Mouse (Mus musculus) ES-Bruce4 (cell line): ENCODE results near the gene Ddx49. TPM values are rescaled to one million over a fixed set of nuclear protein-coding genes. Genes with fewer than 3 reads are reported as not detected.
A peak's percentile ranks its signal among the peaks of the same experiment; 100 is the strongest.

Experiments used
- H3K27ac ChIP-seq: 2 replicates; pipeline ENCODE4 v1.5.1; 2012; ENCODE audit warnings: low read length, inconsistent platforms; ENCODE audit not compliant: insufficient read depth
- H3K27me3 ChIP-seq: 2 replicates; pipeline ENCODE4 v1.6.1; 2012; ENCODE audit warnings: mild to moderate bottlenecking, low read length, inconsistent platforms; ENCODE audit not compliant: control insufficient read depth, poor library complexity, insufficient read depth, severe bottlenecking
- H3K36me3 ChIP-seq: 2 replicates; pipeline ENCODE4 v1.6.1; 2012; ENCODE audit warnings: inconsistent platforms, mild to moderate bottlenecking, low read length, moderate library complexity; ENCODE audit not compliant: control insufficient read depth, poor library complexity, insufficient read depth, severe bottlenecking
- H3K4me1 ChIP-seq: one replicate; pipeline ENCODE4 v1.8.1; 2011; ENCODE audit warnings: low read length; ENCODE audit not compliant: control insufficient read depth, insufficient read depth
- H3K4me3 ChIP-seq: 2 replicates; pipeline ENCODE4 v1.5.1; 2011; ENCODE audit warnings: low read depth, mild to moderate bottlenecking, low read length
- H3K9ac ChIP-seq: 2 replicates; pipeline ENCODE4 v1.6.1; 2012; ENCODE audit warnings: low read depth, mild to moderate bottlenecking, inconsistent platforms; ENCODE audit not compliant: poor library complexity, severe bottlenecking
- H3K9me3 ChIP-seq: replicated peaks from 2 replicates; pipeline ENCODE4 v1.6.1; 2012; ENCODE audit warnings: mild to moderate bottlenecking, low read length, inconsistent platforms; ENCODE audit not compliant: control insufficient read depth, poor library complexity, insufficient read depth, severe bottlenecking
- CTCF ChIP-seq: IDR thresholded peaks from one replicate; pipeline ENCODE4 v1.8.1; 2011; ENCODE audit warnings: low read depth, low read length
- EP300 ChIP-seq: IDR thresholded peaks from 2 replicates; pipeline ENCODE4 v1.6.1; 2011; ENCODE audit warnings: low read depth, low read length; ENCODE audit not compliant: insufficient read depth
- POLR2A ChIP-seq: IDR thresholded peaks from one replicate; pipeline ENCODE4 v1.8.1; 2011; ENCODE audit warnings: low read length; ENCODE audit not compliant: insufficient read depth
- polyA plus RNA-seq: library from polyadenylated mRNA; stranded (reverse); fragments of >200 nt; gene quantifications from 2 replicates; pipeline ENCODE4 v1.2.4, GENCODE M21; 2011; ENCODE audit warnings: low read depth; ENCODE audit not compliant: missing spikeins, insufficient read depth, insufficient read length

Gene Ddx49
- polyA plus RNA-seq, 1 experiment: 45.3 TPM

DNA sequence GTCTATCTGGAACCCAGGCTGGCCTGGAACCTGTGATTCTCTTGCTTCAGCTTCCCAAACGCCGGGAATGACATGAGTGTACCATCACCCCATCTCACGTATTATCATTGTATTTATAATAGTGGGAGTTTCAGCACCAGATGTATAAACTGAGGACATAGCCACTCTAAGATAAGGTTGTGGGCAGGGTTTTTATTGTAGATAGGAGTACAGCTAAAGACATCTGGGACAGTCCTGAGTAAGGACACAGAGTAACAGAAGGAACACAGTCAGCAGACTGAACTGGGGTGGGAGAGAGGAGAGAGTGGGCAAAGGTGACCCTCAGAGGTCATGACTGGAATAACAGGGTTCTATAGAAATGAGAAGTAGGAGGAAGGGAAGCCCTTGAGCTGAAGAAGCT lies 34.6 kb downstream of the Ddx49 start:
- H3K4me1 ChIP-seq: peaks cover 3% of the 10 kb centered on the region
- no peaks in the 10 kb centered on the region for H3K9me3 ChIP-seq
- peaks cover 13% of the 10 kb centered on the region for H3K36me3 ChIP-seq
- no peak overlapping the region for H3K27ac ChIP-seq
- no peaks in the 10 kb centered on the region for H3K27me3 ChIP-seq
- H3K9ac ChIP-seq: no peak overlapping the region
- no peak overlapping the region for H3K4me3 ChIP-seq
- TF ChIP-seq CTCF (no peak), EP300 (no peak)

DNA sequence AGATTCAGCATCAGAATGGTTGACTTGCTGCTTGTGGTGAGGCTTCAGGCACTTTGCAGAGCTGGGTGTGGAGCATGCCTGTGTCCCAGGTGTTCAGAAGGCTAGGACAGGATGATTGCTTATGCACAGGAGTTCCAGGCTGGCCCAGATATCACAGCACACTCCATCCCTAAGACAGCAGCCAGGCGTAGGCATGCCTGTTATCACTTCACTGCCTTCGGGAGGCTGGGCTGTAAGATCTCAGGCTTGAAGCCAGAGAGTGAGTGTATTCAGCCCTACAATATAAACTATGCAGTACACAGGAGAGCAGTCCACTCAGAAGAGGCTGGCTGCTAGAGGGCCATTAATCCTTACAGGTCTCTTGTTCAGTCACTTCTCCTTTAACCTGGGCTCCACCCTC lies 43.2 kb downstream of the Ddx49 start:
- no peak for TF ChIP-seq CTCF
- no peak for TF ChIP-seq EP300
- TF ChIP-seq POLR2A: no peak
- no peak overlapping the region for H3K9ac ChIP-seq
- H3K9me3 ChIP-seq: no peaks in the 10 kb centered on the region
- peaks cover 83% of the 10 kb centered on the region for H3K36me3 ChIP-seq
- H3K27me3 ChIP-seq: no peaks in the 10 kb centered on the region
- no peak overlapping the region for H3K4me3 ChIP-seq
- H3K4me1 ChIP-seq: no peaks in the 10 kb centered on the region
- no peak overlapping the region for H3K27ac ChIP-seq

DNA sequence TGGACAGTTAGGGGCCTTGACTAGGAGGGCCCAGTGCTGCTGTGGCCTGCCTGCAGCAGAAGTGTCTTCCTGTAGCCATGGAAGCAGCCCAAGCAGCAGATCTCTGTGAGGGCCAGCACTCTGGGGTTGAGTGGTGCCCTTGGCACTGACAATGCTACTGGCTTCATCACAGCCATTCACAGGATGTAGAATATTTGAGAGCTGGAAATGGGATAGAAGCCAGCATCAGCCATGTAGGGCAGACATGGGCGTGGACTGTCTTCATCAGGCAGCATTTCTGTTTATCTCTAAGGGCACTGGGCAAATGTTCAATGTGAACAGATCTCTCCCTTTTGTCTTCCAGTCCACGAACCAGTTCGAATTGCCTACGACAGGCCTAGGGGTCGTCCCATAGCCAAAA lies 43.7 kb downstream of the Ddx49 start:
- Histone ChIP-seq H3K9me3 (no peaks in the 10 kb centered on the region), H3K27ac (no peak overlapping the region), H3K27me3 (no peaks in the 10 kb centered on the region), H3K9ac (no peak overlapping the region), H3K4me1 (no peaks in the 10 kb centered on the region), H3K36me3 (peaks cover 84% of the 10 kb centered on the region), H3K4me3 (no peak overlapping the region)
- TF ChIP-seq CTCF (no peak), EP300 (no peak), POLR2A (no peak)

DNA sequence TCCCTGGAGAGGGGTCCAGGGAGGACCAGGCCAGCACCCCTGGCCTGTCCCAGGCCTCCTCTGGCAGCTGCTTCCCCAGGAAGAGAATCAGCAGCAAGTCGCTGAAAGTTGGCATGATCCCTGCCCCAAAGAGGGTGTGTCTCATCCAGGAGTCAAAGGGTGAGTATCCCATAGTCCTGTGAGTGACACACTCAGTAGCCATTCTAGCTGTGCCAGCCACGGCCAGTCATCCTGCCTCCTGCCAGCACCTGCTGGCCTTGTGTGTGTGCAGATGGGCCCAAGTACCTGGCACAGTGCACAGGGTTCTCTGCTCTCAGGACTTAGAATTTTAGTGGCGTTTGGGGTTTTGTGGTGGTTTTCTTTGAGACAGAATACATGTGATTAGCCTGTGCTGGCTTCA lies 44.8 kb downstream of the Ddx49 start:
- no peak overlapping the region for H3K9ac ChIP-seq
- H3K27ac ChIP-seq: no peak overlapping the region
- H3K9me3 ChIP-seq: no peaks in the 10 kb centered on the region
- no peaks in the 10 kb centered on the region for H3K4me1 ChIP-seq
- no peaks in the 10 kb centered on the region for H3K27me3 ChIP-seq
- no peak overlapping the region for H3K4me3 ChIP-seq
- TF ChIP-seq EP300: no peak
- peaks cover 87% of the 10 kb centered on the region for H3K36me3 ChIP-seq

DNA sequence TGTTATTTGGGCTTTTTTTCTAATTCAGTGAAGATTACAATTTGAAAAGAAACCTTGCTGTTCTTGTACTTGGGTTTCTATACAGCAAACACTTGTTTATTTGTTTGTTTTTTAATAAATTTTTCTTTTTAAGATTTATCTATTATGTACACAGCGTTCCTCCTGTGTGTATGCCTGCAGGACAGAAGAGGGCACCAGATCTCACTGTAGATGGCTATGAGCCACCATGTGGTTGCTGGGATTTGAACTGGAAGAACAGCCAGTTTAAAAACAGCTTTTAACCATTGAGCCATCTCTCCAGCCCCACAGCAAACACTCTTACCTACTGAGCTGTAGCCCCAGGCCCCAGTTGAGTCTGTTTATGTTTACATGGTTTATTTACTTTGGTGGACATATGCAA lies 47.7 kb downstream of the Ddx49 start:
- Histone ChIP-seq H3K27me3 (no peaks in the 10 kb centered on the region), H3K36me3 (peaks cover 91% of the 10 kb centered on the region), H3K9me3 (no peaks in the 10 kb centered on the region), H3K4me3 (no peak overlapping the region), H3K4me1 (no peaks in the 10 kb centered on the region), H3K9ac (no peak overlapping the region), H3K27ac (peak overlapping the region; percentile 64; the same call in 1 of the 2 replicates)
- no peak for TF ChIP-seq POLR2A
- no peak for TF ChIP-seq EP300
- TF ChIP-seq CTCF: no peak

DNA sequence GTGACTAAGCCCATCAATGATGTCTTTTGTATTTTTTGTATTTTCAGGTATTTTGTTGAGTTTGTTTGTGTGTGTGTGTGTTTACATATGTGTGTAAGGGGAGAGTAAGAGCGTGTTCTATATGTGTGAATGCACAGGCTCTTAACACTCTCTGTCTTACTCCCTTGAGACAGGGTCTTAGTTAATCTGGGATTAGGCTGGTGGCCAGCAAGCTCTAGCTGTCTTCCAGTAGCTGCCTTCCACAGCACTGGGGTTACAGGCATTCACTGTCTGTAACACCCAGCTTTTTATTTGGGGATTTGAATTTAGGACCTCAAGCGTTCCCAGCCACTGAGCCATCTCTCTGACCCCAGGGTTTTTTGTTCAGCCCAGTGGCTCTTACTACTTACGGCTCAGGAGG lies 54.4 kb downstream of the Ddx49 start:
- Histone ChIP-seq H3K27ac (no peak overlapping the region), H3K4me3 (no peak overlapping the region), H3K9ac (no peak overlapping the region), H3K36me3 (peaks cover 86% of the 10 kb centered on the region), H3K27me3 (no peaks in the 10 kb centered on the region), H3K4me1 (no peaks in the 10 kb centered on the region), H3K9me3 (no peaks in the 10 kb centered on the region)
- TF ChIP-seq EP300 (no peak), POLR2A (no peak), CTCF (no peak)
